Mouse (Mus musculus) thymus, adult 2 months (tissue): Measurements from ENCODE around the gene Zfp503. TPM values are rescaled to one million over a fixed set of nuclear protein-coding genes. Genes with fewer than 3 reads are reported as not detected.

ENCODE experiments used
- DNase-seq: peaks from one replicate; pipeline ENCODE4 v3.0.0; 2021
- H3K27ac ChIP-seq: fragments of 200-500 bp; 2 replicates; pipeline ENCODE4 v1.5.1; 2012; ENCODE audit warnings: low read length, control low read depth; ENCODE audit not compliant: control insufficient read depth, insufficient read depth
- H3K27me3 ChIP-seq: fragments of 200-500 bp; 2 replicates; pipeline ENCODE4 v1.6.1; 2012; ENCODE audit warnings: mild to moderate bottlenecking, low read length, moderate library complexity, mixed read lengths; ENCODE audit not compliant: control insufficient read depth, insufficient read depth
- H3K36me3 ChIP-seq: fragments of 200-500 bp; 2 replicates; pipeline ENCODE4 v1.6.1; 2012; ENCODE audit warnings: mild to moderate bottlenecking, low read length, moderate library complexity; ENCODE audit not compliant: control insufficient read depth, insufficient read depth
- H3K4me1 ChIP-seq: fragments of 200-500 bp; replicated peaks from 2 replicates; pipeline ENCODE4 v1.6.1; 2012; ENCODE audit warnings: low read length; ENCODE audit not compliant: control insufficient read depth, insufficient read depth
- H3K4me3 ChIP-seq: fragments of 200-500 bp; 2 replicates; pipeline ENCODE4 v1.5.1; 2012; ENCODE audit warnings: mild to moderate bottlenecking, low read length, control low read depth, moderate library complexity; ENCODE audit not compliant: control insufficient read depth, insufficient read depth
- CTCF ChIP-seq: fragments of 200-500 bp; IDR thresholded peaks from 2 replicates; pipeline ENCODE4 v1.5.1; 2012; ENCODE audit warnings: mild to moderate bottlenecking, control low read depth, low read length, moderate library complexity, borderline replicate concordance; ENCODE audit not compliant: control insufficient read depth, poor library complexity, insufficient read depth; ENCODE audit errors: extremely low read depth
- POLR2A ChIP-seq: fragments of 200-500 bp; IDR thresholded peaks from 2 replicates; pipeline ENCODE4 v1.6.1; 2012; ENCODE audit warnings: mild to moderate bottlenecking, low read length, control low read depth, moderate library complexity; ENCODE audit not compliant: control insufficient read depth, poor library complexity, insufficient read depth; ENCODE audit errors: extremely low read depth
- WGBS: fragments of 180-500 bp; shearing (Covaris S2); methylation state at CpG from one replicate; pipeline ENCODE4 v1.1.7; 2018; 5-methylcytosine and 5-hydroxymethylcytosine counted together
- polyA plus RNA-seq: library from polyadenylated mRNA; depleted of rRNA; stranded (reverse); fragments of >200 nt; gene quantifications from 2 replicates; pipeline ENCODE4 v1.2.3, GENCODE M21; 2012

Gene Zfp503
- polyA plus RNA-seq, 1 experiment = 8.4 TPM

GRCm38 (mm10) chr14:21967375-21968010, 21.9 kb downstream of the Zfp503 start:
- H3K4me3 ChIP-seq = no peak overlapping the region
- H3K4me1 ChIP-seq = no peaks in the 10 kb centered on the region
- DNase-seq = no peak
- no peaks in the 10 kb centered on the region for H3K36me3 ChIP-seq
- TF ChIP-seq CTCF (no peak), POLR2A (no peak)
- no peaks in the 10 kb centered on the region for H3K27me3 ChIP-seq
- no peak overlapping the region for H3K27ac ChIP-seq
- WGBS = 91% methylated on average over 12 of the region's 12 CpGs

- 60% methylated on average over 5 of the region's 5 CpGs for WGBS
- Histone ChIP-seq H3K27me3 (no peaks in the 10 kb centered on the region), H3K4me1 (no peaks in the 10 kb centered on the region), H3K27ac (no peak overlapping the region), H3K36me3 (no peaks in the 10 kb centered on the region), H3K4me3 (no peak overlapping the region)
- TF ChIP-seq POLR2A (no peak), CTCF (no peak)
- no peak for DNase-seq
Observed at GRCm38 (mm10) chr14:21966276-21966675, 23.1 kb downstream of the Zfp503 start.

DNA sequence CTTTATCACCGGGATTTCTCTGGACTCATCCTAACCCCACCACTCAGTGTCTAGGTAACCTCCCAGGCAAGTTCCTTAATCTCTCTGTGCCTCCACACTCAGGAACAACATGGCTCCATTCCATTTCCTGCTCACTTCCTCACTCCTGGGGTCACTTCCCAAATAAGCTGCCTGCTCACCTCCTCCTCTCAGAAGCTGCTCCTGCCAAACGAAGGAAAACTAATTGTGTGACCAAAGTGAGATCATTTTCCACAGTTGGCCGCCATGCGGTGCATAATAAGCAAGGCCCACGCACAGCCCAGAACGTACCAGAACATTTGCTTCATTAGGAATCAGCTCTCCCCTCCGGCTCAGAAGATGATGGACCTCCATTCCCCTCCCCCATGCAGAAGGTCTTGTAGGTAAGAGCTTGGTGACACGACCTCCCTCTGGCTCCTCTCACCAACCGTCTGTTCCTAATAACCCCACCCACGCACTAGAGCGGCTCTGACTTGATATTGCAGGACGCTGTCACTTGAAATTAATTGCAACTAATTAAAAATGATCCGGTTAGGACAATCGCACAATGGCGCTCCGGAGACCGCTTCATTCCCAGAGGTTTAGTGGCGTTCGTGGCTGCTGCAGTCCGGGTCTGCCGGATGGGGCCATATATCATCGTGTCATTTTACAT, 26.9 kb downstream of the Zfp503 start:
- H3K4me3 ChIP-seq = no peak overlapping the region
- no peaks in the 10 kb centered on the region for H3K36me3 ChIP-seq
- WGBS = 79% methylated on average over 22 of the region's 22 CpGs
- DNase-seq = no peak
- H3K27me3 ChIP-seq = no peaks in the 10 kb centered on the region
- no peak for TF ChIP-seq POLR2A
- TF ChIP-seq CTCF = no peak
- H3K27ac ChIP-seq = no peak overlapping the region
- H3K4me1 ChIP-seq = no peaks in the 10 kb centered on the region

- TF ChIP-seq POLR2A (no peak), CTCF (no peak)
- Histone ChIP-seq H3K27me3 (no peaks in the 10 kb centered on the region), H3K27ac (no peak overlapping the region), H3K36me3 (no peaks in the 10 kb centered on the region), H3K4me3 (no peak overlapping the region), H3K4me1 (no peaks in the 10 kb centered on the region)
- no peak for DNase-seq
- 83% methylated on average over 8 of the region's 8 CpGs for WGBS
Observed at GRCm38 (mm10) chr14:21959243-21959642, 30.2 kb downstream of the Zfp503 start.

DNA sequence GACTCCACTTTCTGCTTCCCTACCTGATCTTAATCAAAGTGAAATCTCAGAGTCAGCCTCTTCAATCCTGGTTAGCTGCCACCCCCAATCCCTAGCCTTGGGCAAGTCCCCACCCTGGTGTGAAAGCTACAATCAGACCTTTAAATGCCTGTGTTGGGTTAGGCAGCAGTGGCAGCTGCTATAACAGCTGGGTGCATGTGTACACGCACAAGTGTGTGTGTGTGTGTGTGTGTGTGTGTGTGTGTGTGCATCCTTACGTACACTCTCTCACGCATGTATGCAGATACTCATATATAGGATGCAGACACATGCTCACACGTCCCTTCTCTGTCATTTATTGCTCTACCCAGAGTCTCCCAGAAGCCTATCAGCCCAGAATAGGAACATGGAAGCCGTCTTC, 30.8 kb downstream of the Zfp503 start:
- no peak for TF ChIP-seq POLR2A
- no peak for TF ChIP-seq CTCF
- no peaks in the 10 kb centered on the region for H3K27me3 ChIP-seq
- H3K4me1 ChIP-seq = no peaks in the 10 kb centered on the region
- DNase-seq = no peak
- no peaks in the 10 kb centered on the region for H3K36me3 ChIP-seq
- no peak overlapping the region for H3K4me3 ChIP-seq
- WGBS = 95% methylated on average over 5 of the region's 5 CpGs
- no peak overlapping the region for H3K27ac ChIP-seq

- 90% methylated on average over 7 of the region's 7 CpGs for WGBS
- Histone ChIP-seq H3K4me3 (no peak overlapping the region), H3K36me3 (no peaks in the 10 kb centered on the region), H3K4me1 (no peaks in the 10 kb centered on the region), H3K27me3 (no peaks in the 10 kb centered on the region), H3K27ac (no peak overlapping the region)
- TF ChIP-seq POLR2A (no peak), CTCF (no peak)
- DNase-seq = no peak
Observed at GRCm38 (mm10) chr14:21952541-21952940, 36.9 kb downstream of the Zfp503 start.
